Mouse (Mus musculus): Measurements from ENCODE around the gene Rmnd5b.
A peak's percentile ranks its signal among the peaks of the same experiment; 100 is the strongest.
"Not testable (repeated sequence)": the region's sequence is repeated elsewhere in the genome, so short reads cannot be mapped to it uniquely, and the experiment has no call there.

The Rmnd5b gene

DNA sequence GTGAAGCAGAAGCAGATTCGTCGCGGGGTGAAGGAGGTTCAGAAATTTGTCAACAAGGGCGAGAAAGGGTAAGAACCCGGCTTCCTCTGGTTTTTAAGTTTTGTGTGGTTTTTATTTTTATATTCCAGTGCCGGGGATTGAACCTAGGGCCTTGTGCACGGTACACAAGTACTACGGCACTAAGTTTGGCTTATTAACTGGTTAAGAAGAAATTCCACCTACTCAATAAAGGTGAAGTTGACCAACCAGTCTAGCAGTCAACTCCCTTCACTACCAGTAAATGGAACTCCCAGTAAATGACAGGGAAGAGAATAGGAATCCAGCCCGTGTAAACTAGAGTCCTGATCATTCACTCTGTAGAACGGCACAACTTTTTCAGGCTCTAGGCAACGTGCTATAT lies 15.6 kb downstream of the Rmnd5b start:
- no peak for DNase-seq

DNA sequence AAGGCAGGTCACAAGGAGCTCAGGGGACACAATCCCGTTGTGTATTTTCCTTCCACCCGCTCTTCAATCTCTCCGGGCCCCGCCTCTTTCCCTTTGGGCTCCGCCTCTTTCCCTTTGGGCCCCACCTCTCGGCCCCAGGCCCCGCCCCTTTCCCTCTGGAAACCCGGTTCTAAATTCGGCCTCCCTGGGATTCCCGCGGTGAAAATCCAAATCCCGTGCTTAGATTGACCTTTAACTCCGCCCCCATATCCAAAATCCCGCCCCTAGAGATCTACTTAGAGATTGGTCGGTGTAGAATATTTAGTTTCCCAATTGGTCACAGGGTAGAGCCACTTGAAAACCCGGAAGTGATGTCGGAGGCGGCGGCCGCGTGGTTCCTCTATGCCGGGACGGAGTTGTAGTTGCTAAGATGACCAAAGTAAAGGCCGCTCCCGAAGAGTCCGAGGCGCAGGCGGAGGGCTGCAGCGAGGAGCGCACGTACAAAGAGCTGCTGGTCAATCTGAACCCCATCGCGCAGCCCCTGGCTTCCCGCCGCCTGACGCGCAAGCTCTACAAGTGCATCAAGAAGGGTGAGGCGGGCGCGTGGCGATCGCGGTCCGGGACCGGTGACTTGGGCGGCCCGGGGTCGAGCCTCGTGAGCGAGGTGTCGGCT lies 16.2 kb downstream of the Rmnd5b start, which contains the start of gene Nhp2:
Gene Nhp2 (plus strand): TSS at position 327 of the 652 bp plus-strand sequence.
- DNase-seq: peak; percentile 97 to 98

- DNase-seq: no peak
These were observed 16.7 kb downstream of the Rmnd5b start for GRCm38 (mm10) chr11:51618894-51619408.

DNA sequence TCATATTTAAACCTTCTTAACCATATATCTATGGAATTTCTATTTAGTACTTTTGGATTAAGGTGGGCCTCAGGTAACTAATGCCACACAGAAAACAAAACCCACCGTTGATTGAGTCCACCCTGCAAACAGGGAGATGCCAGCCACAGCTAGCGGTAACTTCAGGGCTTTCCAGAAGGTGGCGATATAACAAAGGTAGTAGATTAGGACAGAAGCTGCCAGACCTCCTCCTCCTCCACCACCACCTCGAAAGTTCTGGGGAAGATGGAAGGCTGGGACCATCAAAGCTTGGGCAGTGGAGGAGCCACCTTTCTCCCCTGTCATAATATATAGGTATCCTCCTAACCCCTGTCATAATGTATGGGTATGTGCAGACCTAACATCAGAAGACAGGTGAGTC lies 18.0 kb downstream of the Rmnd5b start:
- peak; percentile 60 to 78 for DNase-seq

DNA sequence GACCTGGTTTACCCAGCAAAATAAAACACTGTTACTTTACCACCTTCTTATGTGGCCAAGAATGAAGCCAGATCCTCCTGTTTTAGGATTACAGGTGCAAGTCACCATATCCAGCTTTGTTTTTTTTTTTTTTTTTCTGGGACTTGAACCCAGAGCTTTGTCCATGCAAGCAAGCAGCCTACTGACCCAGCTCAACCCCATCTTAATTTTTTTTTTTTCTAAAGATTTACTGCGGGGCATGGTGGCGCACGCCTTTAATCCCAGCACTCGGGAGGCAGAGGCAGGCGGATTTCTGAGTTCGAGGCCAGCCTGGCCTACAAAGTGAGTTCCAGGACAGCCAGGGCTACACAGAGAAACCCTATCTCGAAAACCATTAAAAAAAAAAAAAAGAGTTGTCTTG lies 19.6 kb downstream of the Rmnd5b start:
- not testable (repeated sequence) for DNase-seq

GRCm38 (mm10) chr11:51615601-51616000 lies 20.1 kb downstream of the Rmnd5b start:
- peak; percentile 84 to 87 for DNase-seq

DNA sequence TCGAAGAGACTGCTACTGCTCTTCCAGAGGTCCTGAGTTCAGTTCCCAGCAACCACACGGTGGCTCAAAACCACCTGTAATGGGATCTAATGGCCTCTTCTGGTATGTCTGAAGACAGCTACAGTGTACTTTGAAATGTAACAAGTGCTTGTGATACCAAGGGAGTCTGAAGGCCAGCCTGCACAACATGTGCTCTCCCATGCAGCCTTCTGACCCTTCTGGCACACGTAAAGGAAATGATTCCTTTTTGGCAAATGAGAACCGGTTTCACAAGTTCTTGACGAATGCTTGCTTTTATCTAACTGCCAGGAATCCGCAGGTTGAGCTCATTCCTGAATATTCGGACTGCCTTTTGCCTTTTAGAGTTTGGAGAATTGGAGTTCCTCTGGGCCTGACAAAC lies 20.6 kb downstream of the Rmnd5b start:
- DNase-seq: peak; percentile 29 to 64

DNA sequence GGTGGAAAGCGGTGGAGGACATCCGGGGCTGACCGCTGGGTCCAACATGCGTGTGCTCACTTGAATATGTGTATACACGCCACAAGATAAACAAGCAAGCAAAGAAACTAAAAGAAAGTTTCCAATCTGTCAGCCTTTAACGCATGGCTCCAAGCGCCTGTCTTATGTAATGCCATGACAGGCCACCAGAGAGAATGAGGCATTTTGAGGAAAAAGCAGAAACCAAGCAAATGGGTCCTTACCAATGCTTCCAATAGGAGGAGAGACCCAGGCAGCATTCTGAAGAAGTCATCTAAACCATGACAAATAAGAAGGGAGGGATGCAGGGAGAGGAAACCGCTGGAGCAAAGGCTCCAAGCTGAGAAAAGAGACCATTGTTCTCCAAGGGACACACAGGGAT lies 21.4 kb downstream of the Rmnd5b start:
- DNase-seq: no peak

DNA sequence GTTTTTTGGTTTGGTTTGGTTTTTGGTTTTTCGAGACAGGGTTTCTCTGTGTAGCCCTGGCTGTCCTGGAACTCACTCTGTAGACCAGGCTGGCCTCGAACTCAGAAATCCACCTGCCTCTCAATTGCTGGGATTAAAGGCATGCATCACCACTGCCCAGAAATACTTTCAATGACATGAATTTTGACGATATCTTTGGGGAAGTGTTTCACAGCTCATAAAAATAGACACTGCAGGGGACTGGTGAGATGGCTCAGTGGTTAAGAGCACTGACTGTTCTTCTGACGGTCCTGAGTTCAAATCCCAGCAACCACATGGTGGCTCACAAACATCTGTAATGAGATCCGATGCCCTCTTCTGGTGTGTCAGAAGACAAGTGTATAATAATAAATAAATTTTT lies 25.8 kb downstream of the Rmnd5b start:
- DNase-seq: not testable (repeated sequence)

- DNase-seq: no peak
These were observed 26.3 kb downstream of the Rmnd5b start for GRCm38 (mm10) chr11:51609266-51609909.

DNA sequence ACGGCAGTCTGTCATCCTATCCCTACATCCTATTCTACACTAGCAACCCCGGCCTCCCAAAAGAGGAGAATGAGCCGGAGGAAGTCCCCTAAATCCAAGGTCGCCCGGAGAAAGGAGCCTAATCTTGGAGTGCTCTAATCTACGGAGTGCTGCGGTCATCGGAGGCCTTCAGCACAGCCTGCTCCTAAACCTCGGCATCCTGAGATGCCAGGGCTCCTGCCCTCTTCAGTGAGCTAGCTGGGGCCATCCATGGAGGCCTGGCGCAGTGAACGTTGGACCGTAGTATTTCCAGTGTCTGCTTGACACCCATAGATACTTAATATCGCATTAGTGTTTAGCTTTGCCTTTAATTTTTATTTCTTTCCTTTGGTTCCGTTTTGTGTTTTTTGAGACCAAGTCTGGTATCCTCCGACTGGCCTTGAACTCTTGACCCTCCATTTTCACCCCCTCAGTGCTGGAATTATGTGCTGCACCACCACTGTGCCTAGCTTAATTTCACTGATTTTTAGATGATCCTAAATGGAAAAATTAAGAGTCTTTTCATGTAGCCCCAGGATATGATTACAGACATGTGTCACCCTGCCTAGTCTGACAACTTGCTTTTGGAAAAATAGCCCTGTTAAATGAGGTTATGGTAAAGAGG lies 28.5 kb downstream of the Rmnd5b start:
- no peak for DNase-seq

DNA sequence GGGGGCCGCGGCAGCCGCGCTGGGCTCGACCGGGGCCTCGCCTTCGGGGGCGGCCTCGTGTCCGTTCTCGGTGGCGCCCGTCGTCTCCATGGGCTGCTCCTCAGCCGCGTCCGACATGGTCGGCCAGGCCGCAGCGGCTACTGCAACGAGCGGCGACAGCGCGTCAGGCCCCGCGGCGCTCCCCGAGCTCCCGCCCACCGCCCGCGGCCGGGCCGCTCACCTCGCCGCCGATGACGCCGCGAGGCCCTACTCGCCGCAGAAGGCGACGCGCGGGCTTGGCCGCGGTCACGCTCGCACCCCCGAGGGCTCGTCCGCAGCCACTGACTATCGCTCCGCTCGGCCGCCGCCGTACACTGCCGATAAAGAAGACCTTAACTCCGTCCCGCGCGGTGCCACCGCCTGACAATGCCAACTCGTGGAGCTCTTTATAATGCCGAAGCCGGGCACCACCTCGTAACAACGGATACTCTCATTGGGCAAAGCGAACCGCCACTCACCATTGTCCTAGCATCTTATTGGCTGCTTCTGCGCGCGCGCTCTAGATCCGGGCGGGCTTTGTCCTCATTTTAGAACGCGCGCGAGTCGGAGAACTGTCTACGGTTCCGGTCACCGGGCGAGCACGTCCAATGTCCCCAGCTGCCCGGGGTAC lies 29.1 kb downstream of the Rmnd5b start, which contains the start of gene Hnrnpab:
Gene Hnrnpab (minus strand): TSS at position 401 of the 649 bp plus-strand sequence.
- peak; percentile 97 for DNase-seq

DNA sequence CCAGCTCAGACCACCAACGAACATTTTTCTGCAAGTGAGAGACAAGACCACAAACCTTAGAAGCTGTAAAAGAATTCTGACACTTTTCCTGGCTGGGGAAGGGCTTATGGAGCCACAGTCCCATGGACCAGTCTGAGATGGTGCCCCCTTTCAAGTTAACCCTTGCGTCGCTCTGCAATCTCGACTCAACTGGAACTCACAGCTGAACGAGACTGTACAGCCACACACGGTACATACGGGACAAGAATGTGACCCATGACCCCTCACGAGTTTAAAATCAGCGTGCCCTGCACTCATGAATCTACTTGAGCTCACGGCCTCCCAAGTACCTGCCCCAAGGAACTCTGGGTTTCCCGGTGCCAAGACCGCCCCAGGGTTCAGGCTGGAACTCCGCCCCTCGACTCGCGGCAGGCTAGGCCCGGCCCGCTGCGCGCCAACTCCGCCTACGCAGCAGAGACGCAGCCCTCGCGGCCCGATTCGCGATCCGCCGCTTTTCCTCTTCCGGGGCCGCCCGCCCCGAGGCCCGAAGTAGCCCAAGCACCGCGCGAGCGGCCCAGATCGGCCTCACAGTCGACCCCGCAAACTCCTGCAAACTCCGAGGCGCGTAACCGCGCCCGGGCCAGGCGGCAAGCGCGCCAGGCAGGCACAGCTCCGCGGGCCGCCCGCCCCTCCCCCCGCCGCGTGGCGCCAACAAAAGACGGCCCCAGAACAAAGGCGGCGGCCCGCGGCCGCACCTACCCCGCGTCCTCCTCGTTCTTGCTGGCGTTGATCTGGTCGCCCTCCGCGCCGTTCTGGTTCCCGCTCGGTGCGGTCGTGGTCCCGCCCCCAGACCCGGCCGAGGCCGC lies 29.9 kb downstream of the Rmnd5b start:
- peak; percentile 94 to 96 for DNase-seq

GRCm38 (mm10) chr11:51602253-51602652 lies 33.4 kb downstream of the Rmnd5b start:
- DNase-seq: no peak

DNA sequence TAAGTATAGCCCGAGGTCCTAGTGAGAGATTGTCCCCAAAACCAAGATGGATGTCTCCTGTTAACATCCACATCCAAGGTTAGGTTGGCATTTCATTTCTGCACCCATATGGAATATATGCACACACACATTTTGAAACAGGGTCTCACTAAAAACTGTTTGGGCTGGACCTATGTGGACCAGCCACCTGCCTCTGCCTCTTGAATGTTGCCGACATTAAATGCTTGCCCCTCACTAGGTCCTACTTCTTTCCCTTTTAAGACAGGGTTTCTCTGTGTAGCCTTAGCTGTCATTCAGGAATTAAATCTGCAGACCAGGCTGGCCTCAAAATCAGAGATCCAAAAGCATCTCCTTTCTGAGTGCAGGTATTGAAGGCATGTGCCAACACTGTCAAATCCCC lies 38.1 kb downstream of the Rmnd5b start:
- DNase-seq: no peak

DNA sequence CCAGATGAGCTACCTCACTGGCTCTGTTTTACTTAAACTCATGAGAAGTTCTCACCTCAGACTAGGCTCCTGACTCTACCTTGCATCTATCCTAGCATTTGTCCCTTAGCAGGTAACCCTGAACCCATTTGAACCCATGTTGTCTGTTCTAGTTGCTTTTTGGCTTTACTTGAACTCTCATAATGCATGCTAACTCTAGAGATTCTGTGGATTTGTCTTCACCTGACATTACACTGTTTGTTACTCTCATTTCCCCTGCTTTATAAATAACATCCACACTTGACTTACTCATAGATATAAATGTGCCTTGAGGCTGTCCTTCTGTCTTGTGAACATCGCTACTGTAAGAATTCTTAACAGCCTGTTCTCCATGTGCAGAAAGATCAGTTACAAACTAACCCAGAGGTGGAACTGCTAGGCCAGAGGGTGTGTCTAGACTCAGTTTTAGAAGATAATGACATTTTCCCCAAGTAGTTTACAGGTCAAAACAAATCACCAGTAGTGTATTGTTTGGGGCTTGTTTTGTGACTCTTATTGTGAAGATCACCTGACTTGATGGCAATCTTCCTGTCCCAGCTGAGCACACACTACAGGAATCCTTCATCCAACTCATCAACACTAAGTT lies 40.1 kb downstream of the Rmnd5b start:
- DNase-seq: no peak

DNA sequence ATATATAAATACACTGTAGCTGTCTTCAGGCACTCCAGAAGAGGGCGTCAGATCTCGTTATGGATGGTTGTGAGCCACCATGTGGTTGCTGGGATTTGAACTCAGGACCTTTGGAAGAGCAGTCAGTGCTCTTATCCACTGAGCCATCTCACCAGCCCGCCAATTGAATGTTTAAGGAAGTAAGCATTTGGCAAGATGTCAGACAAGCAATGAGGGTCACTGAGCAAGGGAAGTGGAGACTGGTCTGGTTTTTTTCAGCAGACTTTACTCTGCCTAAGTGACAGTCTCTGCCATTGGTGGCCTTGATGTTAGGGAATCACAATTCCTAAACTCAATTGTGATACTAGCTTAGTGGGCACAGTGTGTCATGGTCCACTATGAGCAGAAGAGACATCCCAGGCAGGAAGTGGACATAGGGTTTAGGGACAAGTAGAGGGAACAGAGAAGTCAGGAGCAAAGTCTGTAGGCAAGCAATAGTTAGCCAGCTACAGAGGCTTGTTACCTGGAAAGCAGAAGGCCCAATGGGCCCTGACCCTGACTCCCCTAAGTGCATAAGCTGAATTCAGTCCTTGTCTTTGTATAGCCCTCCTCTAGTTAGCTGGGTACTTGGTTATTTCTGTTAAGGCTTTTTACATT lies 40.9 kb downstream of the Rmnd5b start:
- no peak for DNase-seq

- no peak for DNase-seq
These were observed 41.8 kb downstream of the Rmnd5b start for GRCm38 (mm10) chr11:51593849-51594248.

DNA sequence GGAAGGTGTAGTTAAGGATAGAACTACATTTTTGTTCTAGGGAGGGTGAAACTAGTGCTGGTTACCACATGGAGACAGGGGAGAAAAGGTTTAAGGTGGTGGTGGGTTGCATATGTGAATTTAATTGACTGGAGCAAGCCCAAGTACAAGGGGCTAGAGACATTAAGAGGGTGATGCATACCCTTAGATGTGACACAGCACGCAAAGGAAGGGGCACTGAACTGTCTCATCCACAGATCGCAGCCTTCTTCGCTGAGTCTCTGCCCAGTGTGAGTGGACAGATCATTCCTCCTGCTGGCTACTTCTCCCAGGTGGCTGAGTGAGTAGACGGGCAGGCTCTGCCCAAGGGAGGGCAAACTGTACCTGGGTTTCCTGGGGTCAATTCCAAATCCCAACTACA lies 42.3 kb downstream of the Rmnd5b start:
- DNase-seq: no peak

DNA sequence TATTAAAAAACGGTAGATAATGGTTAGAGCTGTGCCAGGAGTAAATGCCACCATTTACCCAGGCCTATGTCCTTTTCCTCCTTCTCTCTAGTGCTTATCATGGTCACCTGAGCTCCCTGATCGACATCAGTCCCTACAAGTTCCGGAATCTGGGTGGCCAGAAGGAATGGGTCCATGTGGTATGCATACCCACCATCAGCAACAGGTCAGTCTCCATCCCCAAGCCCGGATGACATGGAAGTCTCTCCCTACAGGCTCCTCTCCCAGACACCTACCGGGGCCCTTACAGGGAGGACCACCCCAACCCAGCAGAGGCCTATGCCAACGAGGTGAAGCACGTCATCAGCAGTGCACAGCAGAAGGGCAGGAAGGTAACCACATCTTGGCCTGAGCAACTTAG lies 43.8 kb downstream of the Rmnd5b start:
- DNase-seq: no peak

- DNase-seq: peak in 1 of 2 experiments; percentile 33
These were observed 44.5 kb downstream of the Rmnd5b start for GRCm38 (mm10) chr11:51591168-51591567.

Data from lung, adult 18-20 months (tissue).